Mouse (Mus musculus) CH12.LX (cell line): ENCODE data around the gene Slc10a7. TPM values are rescaled to one million over a fixed set of nuclear protein-coding genes. Genes with fewer than 3 reads are reported as not detected.

Experiments
- DNase-seq: peaks from one replicate; pipeline ENCODE4 v3.0.0-alpha.2; 2013; ENCODE audit errors: extremely low read depth
- H3K27ac ChIP-seq: 2 replicates; pipeline ENCODE4 v1.5.1; 2012; ENCODE audit warnings: low read depth, mild to moderate bottlenecking, control low read depth, moderate library complexity; ENCODE audit not compliant: insufficient read depth
- H3K27me3 ChIP-seq: replicated peaks from 2 replicates; pipeline ENCODE3; 2012; ENCODE audit warnings: inconsistent platforms
- H3K36me3 ChIP-seq, 2 experiments: replicated peaks in 1 of 2; 2 replicates each; pipeline versions ENCODE3 to v1.6.1; 2012; ENCODE audit warnings: inconsistent platforms in 1 of 2, low read length in 1 of 2, mild to moderate bottlenecking in 1 of 2, mixed read lengths in 1 of 2, moderate library complexity in 1 of 2; ENCODE audit not compliant: control insufficient read depth in 1 of 2, insufficient read depth in 1 of 2
- H3K4me1 ChIP-seq, 2 experiments: 2 replicates each; pipeline ENCODE4 v1.6.1; 2012; ENCODE audit warnings: inconsistent platforms in 1 of 2, moderate library complexity in 1 of 2; ENCODE audit not compliant: insufficient read depth in 2 of 2, control insufficient read depth in 1 of 2
- H3K4me2 ChIP-seq: 2 replicates; pipeline ENCODE4 v1.6.1; 2012; ENCODE audit warnings: low read depth, mild to moderate bottlenecking, control low read depth; ENCODE audit not compliant: poor library complexity, insufficient read depth, severe bottlenecking
- H3K4me3 ChIP-seq, 3 experiments: fragments of 150-350 bp in 1 of 3; sonication (generic) in 1 of 3; replicated peaks in 1 of 3; 2 replicates each; pipeline versions ENCODE3 to v1.5.1; 2011 to 2012; ENCODE audit warnings: low read depth in 2 of 3, low read length in 2 of 3, mild to moderate bottlenecking in 2 of 3, moderate library complexity in 2 of 3, control low read depth in 1 of 3, improper control_type of control experiment in 1 of 3, inconsistent platforms in 1 of 3, mixed read lengths in 1 of 3; ENCODE audit not compliant: poor library complexity in 1 of 3
- H3K79me2 ChIP-seq: replicated peaks from 2 replicates; pipeline ENCODE4 v1.6.1; 2012; ENCODE audit warnings: mild to moderate bottlenecking, moderate library complexity; ENCODE audit not compliant: control insufficient read depth, poor library complexity, insufficient read depth, severe bottlenecking; ENCODE audit errors: extremely low read depth
- H3K9ac ChIP-seq: 2 replicates; pipeline ENCODE4 v1.6.1; 2012; ENCODE audit warnings: low read depth, mild to moderate bottlenecking, control low read depth, moderate library complexity; ENCODE audit not compliant: insufficient read depth
- H3K9me3 ChIP-seq: replicated peaks from 2 replicates; pipeline ENCODE3; 2012; ENCODE audit warnings: low read length, inconsistent platforms, mixed read lengths
- BHLHE40 ChIP-seq: IDR thresholded peaks from 2 replicates; pipeline ENCODE4 v1.6.1; 2011; ENCODE audit warnings: mild to moderate bottlenecking, low read depth, low read length, improper control_type of control experiment
- CHD1 ChIP-seq: IDR thresholded peaks from 2 replicates; pipeline ENCODE4 v1.6.1; 2012; ENCODE audit warnings: low read depth, low read length, improper control_type of control experiment, inconsistent platforms
- E2F4 ChIP-seq: IDR thresholded peaks from 2 replicates; pipeline ENCODE4 v1.6.1; 2011; ENCODE audit warnings: low read depth, low read length, improper control_type of control experiment; ENCODE audit not compliant: insufficient replicate concordance
- ELF1 ChIP-seq: IDR thresholded peaks from 2 replicates; pipeline ENCODE4 v1.6.1; 2014; ENCODE audit warnings: low read depth, mild to moderate bottlenecking, inconsistent platforms, low read length, improper control_type of control experiment
- EP300 ChIP-seq: IDR thresholded peaks from 2 replicates; pipeline ENCODE4 v1.6.1; 2011; ENCODE audit warnings: low read length, improper control_type of control experiment
- ETS1 ChIP-seq: conservative IDR thresholded peaks from 2 replicates; pipeline ENCODE4 v1.6.1; 2012; ENCODE audit warnings: low read depth, mild to moderate bottlenecking, inconsistent platforms, low read length, improper control_type of control experiment, moderate library complexity
- HCFC1 ChIP-seq: IDR thresholded peaks from 2 replicates; pipeline ENCODE4 v1.6.1; 2012; ENCODE audit warnings: low read depth, mild to moderate bottlenecking, inconsistent platforms, low read length, improper control_type of control experiment
- KAT2A ChIP-seq: IDR thresholded peaks from 2 replicates; pipeline ENCODE4 v1.6.1; 2012; ENCODE audit warnings: low read length, improper control_type of control experiment, inconsistent platforms; ENCODE audit not compliant: insufficient replicate concordance
- MAFK ChIP-seq: IDR thresholded peaks from 2 replicates; pipeline ENCODE4 v1.6.1; 2011; ENCODE audit warnings: low read length, improper control_type of control experiment; ENCODE audit not compliant: insufficient replicate concordance
- MAX ChIP-seq: IDR thresholded peaks from 2 replicates; pipeline ENCODE4 v1.6.1; 2011; ENCODE audit warnings: low read length, improper control_type of control experiment
- MAZ ChIP-seq: IDR thresholded peaks from 2 replicates; pipeline ENCODE4 v1.6.1; 2012; ENCODE audit warnings: low read depth, mild to moderate bottlenecking, inconsistent platforms, low read length, improper control_type of control experiment, moderate library complexity
- MEF2A ChIP-seq: IDR thresholded peaks from 2 replicates; pipeline ENCODE4 v1.6.1; 2014; ENCODE audit warnings: low read depth, mild to moderate bottlenecking, inconsistent platforms, low read length, improper control_type of control experiment, borderline replicate concordance
- MXI1 ChIP-seq: IDR thresholded peaks from 2 replicates; pipeline ENCODE4 v1.6.1; 2011; ENCODE audit warnings: mild to moderate bottlenecking, low read depth, low read length, improper control_type of control experiment
- MYC ChIP-seq: IDR thresholded peaks from 2 replicates; pipeline ENCODE4 v1.6.1; 2011; ENCODE audit warnings: low read depth, mild to moderate bottlenecking, improper control_type of control experiment, low read length
- NELFE ChIP-seq: IDR thresholded peaks from 2 replicates; pipeline ENCODE4 v1.6.1; 2011; ENCODE audit warnings: low read depth, low read length, improper control_type of control experiment
- POLR2A ChIP-seq: IDR thresholded peaks from 2 replicates; pipeline ENCODE4 v1.6.1; 2011; ENCODE audit warnings: low read depth, mild to moderate bottlenecking, improper control_type of control experiment, low read length
- RAD21 ChIP-seq: IDR thresholded peaks from 2 replicates; pipeline ENCODE4 v1.6.1; 2011; ENCODE audit warnings: low read depth, mild to moderate bottlenecking, low read length, improper control_type of control experiment, moderate library complexity
- RCOR1 ChIP-seq: conservative IDR thresholded peaks from 2 replicates; pipeline ENCODE4 v1.6.1; 2012; ENCODE audit warnings: low read depth, mild to moderate bottlenecking, inconsistent platforms, low read length, improper control_type of control experiment
- TCF12 ChIP-seq: IDR thresholded peaks from 2 replicates; pipeline ENCODE4 v1.6.1; 2014; ENCODE audit warnings: low read depth, mild to moderate bottlenecking, inconsistent platforms, low read length, improper control_type of control experiment
- UBTF ChIP-seq: IDR thresholded peaks from 2 replicates; pipeline ENCODE4 v1.6.1; 2012; ENCODE audit warnings: low read depth, mild to moderate bottlenecking, inconsistent platforms, low read length, improper control_type of control experiment, moderate library complexity
- ZC3H11A ChIP-seq: IDR thresholded peaks from 2 replicates; pipeline ENCODE4 v1.6.1; 2012; ENCODE audit warnings: low read depth, mild to moderate bottlenecking, inconsistent platforms, low read length, improper control_type of control experiment
- ZKSCAN1 ChIP-seq: IDR thresholded peaks from 2 replicates; pipeline ENCODE4 v1.6.1; 2012; ENCODE audit warnings: low read depth, inconsistent platforms, low read length, improper control_type of control experiment, borderline replicate concordance
- ZNF384 ChIP-seq: IDR thresholded peaks from 2 replicates; pipeline ENCODE4 v1.6.1; 2012; ENCODE audit warnings: low read depth, low read length, improper control_type of control experiment, inconsistent platforms
- dilution Hi-C: fragments of 300-500 bp; cut with MboI; formaldehyde crosslinking; loops from 2 replicates; pipeline ENCODE4 v1.14.3; 2020; ENCODE audit warnings: low sequenced_read_pairs; ENCODE audit not compliant: extremely low pct_unique_long_range_greater_than_20kb, extremely low pct_ligation_motif_present
- in situ Hi-C: fragments of 300-500 bp; cut with MboI; formaldehyde crosslinking; loops from 3 replicates; pipeline ENCODE4 v1.14.3; 2019; ENCODE audit warnings: low sequenced_read_pairs, low pct_ligation_motif_present, low pct_unique_long_range_greater_than_20kb, mixed read lengths
- polyA plus RNA-seq: library from polyadenylated mRNA; unstranded; fragments of >175 nt; gene quantifications from 2 replicates; pipeline ENCODE4 v1.2.1, GENCODE M21; 2012; ENCODE audit warnings: low read depth; ENCODE audit not compliant: insufficient read length
- total RNA-seq, 2 experiments: library from RNA; depleted of rRNA; stranded (reverse); fragments of 300-350 nt in 1 of 2; fragments of >200 nt in 1 of 2; gene quantifications; 2 replicates each; pipeline ENCODE4 v1.2.3; 2012 to 2014

Gene Slc10a7
- total and polyA plus RNA-seq, 3 experiments, result 10.8 to 20.4 (median 16.3) TPM

DNA sequence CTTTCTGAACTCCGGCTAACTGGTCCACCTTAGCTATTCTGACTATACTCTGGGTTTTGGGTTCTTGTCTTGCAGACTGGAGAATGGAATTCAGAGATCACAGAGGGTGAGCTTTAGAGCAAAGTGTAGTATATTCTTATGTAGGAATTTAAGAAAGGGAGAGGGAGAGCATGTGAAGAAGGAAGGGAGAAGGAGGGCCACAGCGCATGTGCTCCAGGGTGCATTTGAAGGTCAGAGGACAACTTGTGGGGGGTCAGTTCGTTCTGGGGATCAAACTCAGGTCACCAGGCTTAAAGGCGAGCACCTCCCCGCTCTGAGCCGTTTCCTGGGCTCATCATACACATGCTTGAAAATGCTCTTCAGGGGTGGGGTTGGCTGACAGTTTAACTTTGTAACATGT, 24.8 kb downstream of the Slc10a7 start:
- H3K9ac ChIP-seq, result no peak overlapping the region
- no peaks in the 10 kb centered on the region for H3K27me3 ChIP-seq
- H3K4me1 ChIP-seq, result no peaks in the 10 kb centered on the region
- dilution Hi-C loops (no loop called here), in situ Hi-C loops (no loop called here)
- DNase-seq, result no peak
- H3K4me2 ChIP-seq, result no peak overlapping the region
- TF ChIP-seq BHLHE40, result no peak
- no peak for TF ChIP-seq HCFC1
- TF ChIP-seq UBTF, result no peak
- TF ChIP-seq ETS1, result no peak
- no peak for TF ChIP-seq ZC3H11A
- TF ChIP-seq MAX, result no peak
- TF ChIP-seq ZNF384, result no peak
- no peak for TF ChIP-seq NELFE
- TF ChIP-seq TCF12, result no peak
- no peak for TF ChIP-seq MAZ
- no peak for TF ChIP-seq KAT2A
- TF ChIP-seq MAFK, result no peak
- TF ChIP-seq ZKSCAN1, result no peak
- no peak for TF ChIP-seq E2F4
- TF ChIP-seq EP300, result no peak
- TF ChIP-seq ELF1, result no peak
- no peak for TF ChIP-seq POLR2A
- no peak for TF ChIP-seq RAD21
- no peak for TF ChIP-seq MYC
- no peaks in the 10 kb centered on the region for H3K79me2 ChIP-seq
- H3K36me3 ChIP-seq, result peaks cover 26 to 83% of the 10 kb centered on the region in 2 experiments
- no peak overlapping the region for H3K4me3 ChIP-seq
- H3K27ac ChIP-seq, result no peak overlapping the region
- H3K9me3 ChIP-seq, result no peaks in the 10 kb centered on the region

DNA sequence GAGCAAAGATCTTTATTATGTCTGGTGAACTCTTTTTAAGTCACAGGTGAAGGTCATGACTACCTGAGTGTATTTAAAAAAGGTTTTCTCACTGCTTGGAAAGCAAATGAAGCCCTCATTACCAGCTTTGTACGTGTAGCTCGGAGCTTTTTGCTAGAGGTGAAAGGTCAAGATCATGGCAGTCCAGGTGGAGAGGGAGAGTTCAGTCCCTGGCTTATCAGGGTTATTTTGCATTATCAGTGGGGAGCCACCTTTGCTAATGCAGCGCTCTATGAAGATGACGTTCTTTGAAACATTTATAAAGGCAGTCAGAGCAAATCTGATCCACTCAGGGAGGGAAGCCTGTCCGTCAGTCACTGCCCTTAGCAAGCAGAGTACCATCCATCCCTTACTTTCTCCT, 27.6 kb downstream of the Slc10a7 start:
- Histone ChIP-seq H3K27me3 (no peaks in the 10 kb centered on the region), H3K79me2 (no peaks in the 10 kb centered on the region), H3K4me3 (no peak overlapping the region), H3K4me2 (no peak overlapping the region), H3K27ac (no peak overlapping the region), H3K9ac (no peak overlapping the region), H3K4me1 (no peaks in the 10 kb centered on the region), H3K9me3 (peaks cover 4% of the 10 kb centered on the region), H3K36me3 (peaks cover 22 to 80% of the 10 kb centered on the region in 2 experiments)
- dilution Hi-C loops, result no loop called here
- DNase-seq, result no peak
- in situ Hi-C loops, result no loop called here
- TF ChIP-seq MAFK (no peak), ELF1 (no peak), ZNF384 (no peak), MAZ (no peak), NELFE (no peak), MXI1 (no peak), KAT2A (no peak), POLR2A (no peak), RCOR1 (no peak), CHD1 (no peak), MEF2A (no peak), BHLHE40 (no peak)
- TF ChIP-seq, all 38 proteins: peak for 0
